Mouse (Mus musculus) kidney, postnatal 14 days (tissue): Measurements from ENCODE around the gene Zfp740.
"Not testable (repeated sequence)": the region's sequence is repeated elsewhere in the genome, so short reads cannot be mapped to it uniquely, and the experiment has no call there.

Source experiments
- DNase-seq: peaks from one replicate; pipeline ENCODE4 v3.0.0; 2022; ENCODE audit warnings: mixed read lengths

Gene Zfp740

GRCm38 (mm10) chr15:102202971-102203834, at the start of gene Zfp740:
Zfp740 (plus strand) TSS chr15:102203249.
- DNase-seq = peak; percentile 98

GRCm38 (mm10) chr15:102155006-102155405, 48.0 kb upstream of the Zfp740 start:
- DNase-seq = not testable (repeated sequence)

GRCm38 (mm10) chr15:102156836-102157235, 46.2 kb upstream of the Zfp740 start:
- no peak for DNase-seq

- no peak for DNase-seq
These were observed 42.5 kb upstream of the Zfp740 start for GRCm38 (mm10) chr15:102160415-102161060.

GRCm38 (mm10) chr15:102163900-102164693, 39.0 kb upstream of the Zfp740 start:
- DNase-seq = no peak

GRCm38 (mm10) chr15:102165468-102166100, 37.5 kb upstream of the Zfp740 start:
- DNase-seq = no peak

- DNase-seq = no peak
These were observed 35.4 kb upstream of the Zfp740 start for GRCm38 (mm10) chr15:102167620-102168021.

- no peak for DNase-seq
These were observed 34.0 kb upstream of the Zfp740 start for GRCm38 (mm10) chr15:102169064-102169463.

GRCm38 (mm10) chr15:102173581-102173980, 29.5 kb upstream of the Zfp740 start:
- no peak for DNase-seq

- DNase-seq = no peak
These were observed 27.2 kb upstream of the Zfp740 start for GRCm38 (mm10) chr15:102175736-102176319.

GRCm38 (mm10) chr15:102176571-102177316, 26.3 kb upstream of the Zfp740 start:
- peak; percentile 56 for DNase-seq

GRCm38 (mm10) chr15:102177417-102177816, 25.6 kb upstream of the Zfp740 start:
- no peak for DNase-seq

- DNase-seq = peak; percentile 89
These were observed 24.8 kb upstream of the Zfp740 start for GRCm38 (mm10) chr15:102178279-102178678.

- no peak for DNase-seq
These were observed 23.9 kb upstream of the Zfp740 start for GRCm38 (mm10) chr15:102179106-102179505.

GRCm38 (mm10) chr15:102179924-102180323, 23.1 kb upstream of the Zfp740 start:
- DNase-seq = no peak

- DNase-seq = peak; percentile 76
These were observed 20.0 kb upstream of the Zfp740 start for GRCm38 (mm10) chr15:102183076-102183475.

- no peak for DNase-seq
These were observed 16.8 kb upstream of the Zfp740 start for GRCm38 (mm10) chr15:102186239-102186638.

- DNase-seq = peak; percentile 51
These were observed 15.0 kb upstream of the Zfp740 start for GRCm38 (mm10) chr15:102188096-102188495.

- peak; percentile 67 for DNase-seq
These were observed 14.2 kb upstream of the Zfp740 start for GRCm38 (mm10) chr15:102188883-102189282.

- no peak for DNase-seq
These were observed 11.3 kb upstream of the Zfp740 start for GRCm38 (mm10) chr15:102191699-102192098.

GRCm38 (mm10) chr15:102192271-102192812, 10.7 kb upstream of the Zfp740 start:
- DNase-seq = no peak
